Comparison of ENCODE assay signal across 19 mouse cellular contexts in genomic region chr3:115807032-115807431, GRCm38 (mm10).
A peak's percentile ranks its signal among the peaks of the same experiment; 100 is the strongest.
DNase-seq lines count a peak whose midpoint lies in the region; ATAC-seq and TF ChIP-seq lines count a peak whose summit lies in the region.
"Had no signal": no experiment of that assay in that cellular context is flagged by ENCODE, and none has a peak within 500 bp of the region (broad histone marks: within the 10 kb centered on the region; RNA-seq: fewer than 3 reads in every experiment).

No protein-coding gene starts in this region.

- H3K79me2 ChIP-seq in MEL (ENCODE audit: control insufficient read depth, insufficient read depth, low read length, poor library complexity), result no peaks in the 10 kb centered on the region

- TF ChIP-seq CTCF in liver, postnatal 0 days (IDR thresholded peaks at IDR 0.05; ENCODE audit: low read depth), result no peak
- no peak for TF ChIP-seq CTCF in MEL (IDR thresholded peaks at IDR 0.05 in 2 of 3, conservative IDR thresholded peaks at IDR 0.05 in 1 of 3; ENCODE audit: control insufficient read depth in 1 of 3, insufficient read depth in 1 of 3, low read depth in 2 of 3, low read length in 3 of 3, poor library complexity in 1 of 3, severe bottlenecking in 1 of 3)

- WGBS in liver, postnatal 0 days (ENCODE audit: insufficient replicate concordance), result 49% methylated on average over 3 of the region's 3 CpGs
- 58% methylated on average over 3 of the region's 3 CpGs for WGBS in liver, embryonic 12.5 days (ENCODE audit: insufficient replicate concordance)

- no peak overlapping the region for H3K4me2 ChIP-seq in liver, postnatal 0 days (ENCODE audit: low read depth, low read length)
- H3K4me2 ChIP-seq in liver, embryonic 12.5 days, result no peak overlapping the region
- H3K4me2 ChIP-seq: embryonic facial prominence, embryonic 12.5 days; forebrain, embryonic 13.5 days; forebrain, embryonic 15.5 days had no signal

- ATAC-seq in liver, postnatal 0 days, result no peak
- ATAC-seq in liver, embryonic 12.5 days, result no peak
- ATAC-seq: forebrain, embryonic 13.5 days; forebrain, embryonic 15.5 days; forebrain, postnatal 0 days had no signal

- H3K9me3 ChIP-seq in liver, postnatal 0 days (ENCODE audit: low read length), result no peaks in the 10 kb centered on the region
- H3K9me3 ChIP-seq in liver, embryonic 12.5 days (replicated peaks), result no peaks in the 10 kb centered on the region
- no peaks in the 10 kb centered on the region for H3K9me3 ChIP-seq in MEL (replicated peaks; ENCODE audit: insufficient read depth, low read length)
- H3K9me3 ChIP-seq: embryonic facial prominence, embryonic 10.5 days; embryonic facial prominence, embryonic 12.5 days; forebrain, embryonic 13.5 days; forebrain, embryonic 15.5 days; G1E had no signal

- no peaks in the 10 kb centered on the region for H3K36me3 ChIP-seq in liver, postnatal 0 days (replicated peaks; ENCODE audit: insufficient read depth, low read length)
- H3K36me3 ChIP-seq in liver, embryonic 12.5 days, result no peaks in the 10 kb centered on the region
- no peaks in the 10 kb centered on the region for H3K36me3 ChIP-seq in MEL (ENCODE audit: control insufficient read depth in 1 of 2, insufficient read depth in 2 of 2, low read length in 2 of 2)
- H3K36me3 ChIP-seq: embryonic facial prominence, embryonic 10.5 days; embryonic facial prominence, embryonic 12.5 days; forebrain, embryonic 15.5 days; G1E had no signal

- no peaks in the 10 kb centered on the region for H3K27me3 ChIP-seq in liver, postnatal 0 days (ENCODE audit: insufficient read depth, low read length)
- no peaks in the 10 kb centered on the region for H3K27me3 ChIP-seq in liver, embryonic 12.5 days (replicated peaks)
- peaks cover 0 to 7% of the 10 kb centered on the region in 2 experiments; a peak in 3 of 4 replicates for H3K27me3 ChIP-seq in MEL (ENCODE audit: control insufficient read depth in 1 of 2, insufficient read depth in 2 of 2, low read length in 2 of 2)
- H3K27me3 ChIP-seq: embryonic facial prominence, embryonic 12.5 days; forebrain, embryonic 13.5 days; forebrain, embryonic 15.5 days had no signal

- no peak overlapping the region for H3K4me3 ChIP-seq in liver, postnatal 0 days (ENCODE audit: low read depth, low read length)
- no peak overlapping the region for H3K4me3 ChIP-seq in liver, embryonic 12.5 days
- H3K4me3 ChIP-seq in MEL (ENCODE audit: control insufficient read depth in 1 of 2, insufficient read depth in 1 of 2, low read depth in 2 of 2, low read length in 2 of 2), result no peak overlapping the region
- H3K4me3 ChIP-seq: embryonic facial prominence, embryonic 10.5 days; embryonic facial prominence, embryonic 12.5 days; forebrain, embryonic 13.5 days; forebrain, embryonic 15.5 days had no signal

- no peak for TF ChIP-seq POLR2A in MEL (IDR thresholded peaks at IDR 0.05; ENCODE audit: control insufficient read depth in 1 of 2, insufficient read depth in 1 of 2, low read depth in 1 of 2, low read length in 2 of 2, poor library complexity in 1 of 2)

- no peak for TF ChIP-seq RAD21 in MEL (IDR thresholded peaks at IDR 0.05; ENCODE audit: low read depth, low read length)

- DNase-seq in liver, postnatal 0 days, result peak; percentile 9
- DNase-seq in MEL (ENCODE audit: low read depth, low spot score), result no peak
- DNase-seq in adrenal gland, postnatal 4 days (ENCODE audit: low spot score in 2 of 2), result no peak
- no peak for DNase-seq in urinary bladder, postnatal 25 days (ENCODE audit: low spot score)
- DNase-seq: adrenal gland, adult 2 months; adrenal gland, postnatal 10 days; adrenal gland, postnatal 25 days; cerebellum, adult 11-12 months; cerebellum, adult 2 months; cerebellum, adult 9-10 months; cerebellum, postnatal 10 days; cerebellum, postnatal 25 days; forebrain, postnatal 0 days had no signal

- TF ChIP-seq EP300 in liver, postnatal 0 days (IDR thresholded peaks at IDR 0.05; ENCODE audit: low read depth), result no peak
- TF ChIP-seq EP300 in MEL (IDR thresholded peaks at IDR 0.05; ENCODE audit: low read depth in 1 of 2, low read length in 2 of 2), result no peak

- H3K27ac ChIP-seq in liver, postnatal 0 days (ENCODE audit: low read depth), result no peak overlapping the region
- H3K27ac ChIP-seq in liver, embryonic 12.5 days, result no peak overlapping the region
- H3K27ac ChIP-seq in MEL (ENCODE audit: control insufficient read depth, low read depth, low read length), result no peak overlapping the region
- H3K27ac ChIP-seq: embryonic facial prominence, embryonic 10.5 days; embryonic facial prominence, embryonic 12.5 days; forebrain, embryonic 13.5 days; forebrain, embryonic 15.5 days had no signal

- H3K4me1 ChIP-seq in liver, postnatal 0 days (ENCODE audit: insufficient read depth), result peaks cover under 1% of the 10 kb centered on the region; the same call in 1 of the 2 replicates
- no peaks in the 10 kb centered on the region for H3K4me1 ChIP-seq in liver, embryonic 12.5 days
- H3K4me1 ChIP-seq in MEL (ENCODE audit: control insufficient read depth in 1 of 2, insufficient read depth in 2 of 2, low read length in 2 of 2), result no peaks in the 10 kb centered on the region
- H3K4me1 ChIP-seq: embryonic facial prominence, embryonic 10.5 days; embryonic facial prominence, embryonic 12.5 days; forebrain, embryonic 13.5 days had no signal

- no peak overlapping the region for H3K9ac ChIP-seq in liver, postnatal 0 days (replicated peaks)
- no peak overlapping the region for H3K9ac ChIP-seq in liver, embryonic 12.5 days
- H3K9ac ChIP-seq in MEL (ENCODE audit: control insufficient read depth, low read depth, low read length, poor library complexity, severe bottlenecking), result no peak overlapping the region
- H3K9ac ChIP-seq: embryonic facial prominence, embryonic 12.5 days; forebrain, embryonic 13.5 days; forebrain, embryonic 15.5 days; forebrain, postnatal 0 days had no signal

TF ChIP-seq in MEL, 35 proteins besides CTCF, POLR2A, EP300 and RAD21:
- TF ChIP-seq RCOR1 (IDR thresholded peaks at IDR 0.05; ENCODE audit: low read depth, low read length), result no peak
- peak; percentile 58 for TF ChIP-seq ZNF384 (IDR thresholded peaks at IDR 0.05; ENCODE audit: low read depth, low read length)
TF ChIP-seq in MEL: peak in this region for 1.
